Mouse (Mus musculus): Measurements from ENCODE around the gene Plekhj1.
"Not testable (repeated sequence)": the region's sequence is repeated elsewhere in the genome, so short reads cannot be mapped to it uniquely, and the experiment has no call there.

Gene Plekhj1

GRCm38 (mm10) chr10:80798150-80799006 is at the start of gene Plekhj1, which contains the start of gene Sf3a2:
TSS of gene Plekhj1 (minus strand) at chr10:80798626.
TSS of gene Sf3a2 (plus strand) at chr10:80798198.
- peak; percentile 95 for DNase-seq (ENCODE audit: low spot score in 2 of 2)

- DNase-seq (ENCODE audit: low spot score in 2 of 2), result no peak
These were observed 47.3 kb upstream of the Plekhj1 start for GRCm38 (mm10) chr10:80845732-80846131.

GRCm38 (mm10) chr10:80845055-80845693 is 46.7 kb upstream of the Plekhj1 start:
- DNase-seq (ENCODE audit: low spot score in 2 of 2), result no peak

- DNase-seq (ENCODE audit: low spot score in 2 of 2), result no peak
These were observed 45.6 kb upstream of the Plekhj1 start, which contains the start of gene Lingo3 for GRCm38 (mm10) chr10:80843931-80844547. TSS of gene Lingo3 (minus strand) at chr10:80844039.

GRCm38 (mm10) chr10:80843087-80843930 is 44.9 kb upstream of the Plekhj1 start:
- no peak for DNase-seq (ENCODE audit: low spot score in 2 of 2)

- no peak for DNase-seq (ENCODE audit: low spot score in 2 of 2)
These were observed 43.9 kb upstream of the Plekhj1 start for GRCm38 (mm10) chr10:80842334-80842733.

- DNase-seq (ENCODE audit: low spot score in 2 of 2), result no peak
These were observed 43.3 kb upstream of the Plekhj1 start for GRCm38 (mm10) chr10:80841685-80842084.

- DNase-seq (ENCODE audit: low spot score in 2 of 2), result no peak
These were observed 41.4 kb upstream of the Plekhj1 start for GRCm38 (mm10) chr10:80839848-80840247.

GRCm38 (mm10) chr10:80838346-80838912 is 40.0 kb upstream of the Plekhj1 start:
- no peak for DNase-seq (ENCODE audit: low spot score in 2 of 2)

GRCm38 (mm10) chr10:80837827-80838226 is 39.4 kb upstream of the Plekhj1 start:
- DNase-seq (ENCODE audit: low spot score in 2 of 2), result no peak

- no peak for DNase-seq (ENCODE audit: low spot score in 2 of 2)
These were observed 38.5 kb upstream of the Plekhj1 start for GRCm38 (mm10) chr10:80836949-80837379.

- DNase-seq (ENCODE audit: low spot score in 2 of 2), result no peak
These were observed 37.2 kb upstream of the Plekhj1 start for GRCm38 (mm10) chr10:80835617-80836016.

- DNase-seq (ENCODE audit: low spot score in 2 of 2), result no peak
These were observed 34.4 kb upstream of the Plekhj1 start for GRCm38 (mm10) chr10:80832818-80833217.

- DNase-seq (ENCODE audit: low spot score in 2 of 2), result peak in 1 of 2 experiments; percentile 40
These were observed 32.7 kb upstream of the Plekhj1 start for GRCm38 (mm10) chr10:80831136-80831535.

- no peak for DNase-seq (ENCODE audit: low spot score in 2 of 2)
These were observed 31.2 kb upstream of the Plekhj1 start for GRCm38 (mm10) chr10:80829359-80830278.

GRCm38 (mm10) chr10:80828587-80828986 is 30.2 kb upstream of the Plekhj1 start:
- not testable (repeated sequence) for DNase-seq (ENCODE audit: low spot score in 2 of 2)

GRCm38 (mm10) chr10:80827870-80828420 is 29.5 kb upstream of the Plekhj1 start:
- DNase-seq (ENCODE audit: low spot score in 2 of 2), result no peak

- no peak for DNase-seq (ENCODE audit: low spot score in 2 of 2)
These were observed 28.8 kb upstream of the Plekhj1 start for GRCm38 (mm10) chr10:80827063-80827869.
